Mouse (Mus musculus) intestine, postnatal 0 days (tissue): ENCODE measurements around the gene AL607142.1. TPM values are rescaled to one million over a fixed set of nuclear protein-coding genes. Genes with fewer than 3 reads are reported as not detected.

Experiments
- ATAC-seq: fragments of 200-750 bp; cut with Nextera tagmentation; 2 replicates; pipeline ENCODE4 v1.8.0; 2017; ENCODE audit warnings: mild to moderate bottlenecking, moderate TSS enrichment, moderate library complexity
- H3K27ac ChIP-seq: fragments of 300-500 bp; sonication (generic); 2 replicates; pipeline ENCODE4 v1.5.1; 2014; ENCODE audit warnings: mild to moderate bottlenecking, low read depth, low read length, moderate library complexity
- H3K27me3 ChIP-seq: fragments of 300-500 bp; sonication (generic); replicated peaks from 2 replicates; pipeline ENCODE4 v1.6.1; 2014; ENCODE audit warnings: low read length, mixed read lengths; ENCODE audit not compliant: control insufficient read depth, insufficient read depth
- H3K36me3 ChIP-seq: fragments of 300-500 bp; sonication (generic); 2 replicates; pipeline ENCODE4 v1.6.1; 2014; ENCODE audit warnings: mild to moderate bottlenecking, moderate library complexity; ENCODE audit not compliant: control insufficient read depth, insufficient read depth
- H3K4me1 ChIP-seq: fragments of 300-500 bp; sonication (generic); replicated peaks from 2 replicates; pipeline ENCODE4 v1.6.1; 2014; ENCODE audit warnings: antibody characterized with exemption, low read length, mixed read lengths; ENCODE audit not compliant: control insufficient read depth, insufficient read depth
- H3K4me2 ChIP-seq: fragments of 300-500 bp; sonication (generic); replicated peaks from 2 replicates; pipeline ENCODE4 v1.6.1; 2014; ENCODE audit warnings: low read depth, mild to moderate bottlenecking, moderate library complexity
- H3K4me3 ChIP-seq: fragments of 300-500 bp; sonication (generic); 2 replicates; pipeline ENCODE4 v1.5.1; 2014; ENCODE audit warnings: low read depth, low read length
- H3K9ac ChIP-seq: fragments of 300-500 bp; sonication (generic); 2 replicates; pipeline ENCODE4 v1.6.1; 2014; ENCODE audit warnings: mild to moderate bottlenecking, low read depth, low read length
- H3K9me3 ChIP-seq: fragments of 300-500 bp; sonication (generic); 2 replicates; pipeline ENCODE4 v1.6.1; 2016; ENCODE audit warnings: mixed run types; ENCODE audit not compliant: control insufficient read depth
- CTCF ChIP-seq: sonication (generic); IDR thresholded peaks from 2 replicates; pipeline ENCODE4 v1.5.1; 2016; ENCODE audit warnings: low read depth, mild to moderate bottlenecking, control low read depth, antibody characterized with exemption, moderate library complexity
- WGBS: fragments of 180-500 bp; shearing (Covaris S2); extraction: QIAGEN DNeasy Blood & Tissue Kit; methylation state at CpG from one replicate; pipeline ENCODE4 v1.1.7; 2014; 5-methylcytosine and 5-hydroxymethylcytosine counted together
- polyA plus RNA-seq: library from polyadenylated mRNA; unstranded; fragments of >200 nt; fragmentation: Nextera tagmentation; extraction: Ambion mirVana; gene quantifications from 2 replicates; pipeline ENCODE4 v1.2.1, GENCODE M21; 2015

AL607142.1 gene
- polyA plus RNA-seq, 1 experiment from 2014 or later, result not detected

DNA sequence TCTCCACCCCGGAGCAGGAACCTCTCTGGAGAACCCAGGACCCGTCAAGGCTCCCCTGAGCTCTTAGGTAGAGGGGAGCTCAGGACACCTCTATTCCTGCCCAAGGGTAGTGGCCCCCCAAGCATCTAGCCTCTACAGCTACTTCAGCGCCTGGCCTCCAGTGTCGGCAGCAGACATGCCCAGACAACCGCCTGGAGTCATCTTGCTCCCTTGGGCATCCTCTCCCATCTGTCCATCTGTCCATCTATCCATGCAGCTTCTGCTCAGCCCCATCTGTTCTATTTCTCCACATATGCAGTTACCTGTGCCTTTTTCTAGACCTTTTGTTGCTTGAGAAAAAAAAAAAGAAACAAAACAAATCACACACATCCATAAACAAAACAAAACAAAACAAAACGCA is 69.4 kb downstream of the AL607142.1 start:
- Histone ChIP-seq H3K4me2 (no peak overlapping the region), H3K4me3 (no peak overlapping the region), H3K27ac (no peak overlapping the region), H3K9ac (no peak overlapping the region), H3K9me3 (no peaks in the 10 kb centered on the region), H3K4me1 (no peaks in the 10 kb centered on the region), H3K27me3 (no peaks in the 10 kb centered on the region), H3K36me3 (no peaks in the 10 kb centered on the region; the same call in 1 of the 2 replicates)
- whole genome bisulfite sequencing, result 89% methylated on average over 6 of the region's 6 CpGs
- no peak for TF ChIP-seq CTCF
- ATAC-seq, result no peak

DNA sequence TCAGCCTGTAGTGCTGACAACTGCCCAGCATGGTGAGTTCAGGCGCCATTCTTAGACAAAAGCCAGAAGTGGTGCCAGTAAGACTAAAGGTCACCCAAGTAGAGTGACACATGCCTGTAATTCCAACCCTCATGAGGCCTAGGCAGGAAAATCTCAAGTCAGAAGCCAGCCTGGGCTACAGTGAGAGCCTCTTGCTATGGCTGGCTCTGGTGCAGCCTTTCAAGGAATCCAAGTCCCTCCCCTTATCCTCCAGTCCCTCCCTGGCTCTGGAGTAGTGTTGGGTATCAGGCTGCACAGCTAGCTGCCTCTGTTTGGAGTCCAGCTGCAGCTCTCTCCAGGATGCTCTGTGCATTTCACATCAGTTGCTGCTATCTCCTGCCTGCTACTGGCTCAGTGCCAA is 77.0 kb downstream of the AL607142.1 start:
- H3K9me3 ChIP-seq, result no peaks in the 10 kb centered on the region
- H3K9ac ChIP-seq, result no peak overlapping the region
- no peak overlapping the region for H3K4me3 ChIP-seq
- TF ChIP-seq CTCF, result no peak
- 0 out of 2 replicates have a peak, but pooled peaks cover 4% of the 10 kb centered on the region for H3K4me1 ChIP-seq
- H3K27ac ChIP-seq, result no peak overlapping the region
- no peaks in the 10 kb centered on the region for H3K36me3 ChIP-seq
- H3K4me2 ChIP-seq, result no peak overlapping the region
- no peak for ATAC-seq
- no peaks in the 10 kb centered on the region for H3K27me3 ChIP-seq
- WGBS, result 57% methylated on average over 1 of the region's 1 CpGs

DNA sequence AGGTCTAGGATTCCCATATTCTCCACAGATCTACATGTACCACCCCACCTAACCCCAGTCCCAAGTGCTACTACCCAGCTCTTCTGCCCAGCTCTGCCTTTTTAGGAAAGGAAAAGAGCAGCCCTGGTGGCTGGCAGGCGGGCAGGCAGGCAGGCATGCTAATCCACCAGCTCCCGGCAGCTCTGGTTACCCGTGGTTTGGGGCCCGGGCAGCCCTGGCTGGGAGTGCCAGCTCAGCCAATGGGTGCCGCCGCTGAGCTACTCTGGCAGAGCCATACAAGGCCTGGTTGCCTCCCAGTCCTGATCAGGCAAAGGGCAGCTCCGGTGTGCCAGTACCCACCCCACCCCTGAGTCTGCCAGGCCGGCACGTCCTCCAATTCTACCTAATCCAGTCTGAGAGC is 78.1 kb downstream of the AL607142.1 start:
- H3K9ac ChIP-seq, result no peak overlapping the region
- ATAC-seq, result no peak
- no peaks in the 10 kb centered on the region for H3K27me3 ChIP-seq
- H3K9me3 ChIP-seq, result no peaks in the 10 kb centered on the region
- TF ChIP-seq CTCF, result no peak
- WGBS, result 79% methylated on average over 9 of the region's 9 CpGs
- no peak overlapping the region for H3K4me3 ChIP-seq
- 0 out of 2 replicates have a peak, but pooled peaks cover 4% of the 10 kb centered on the region for H3K4me1 ChIP-seq
- no peaks in the 10 kb centered on the region for H3K36me3 ChIP-seq
- no peak overlapping the region for H3K27ac ChIP-seq
- no peak overlapping the region for H3K4me2 ChIP-seq

Other genes with a start within 250 kb of the AL607142.1 start
- gene Edn2, start 96.2 kb downstream of the AL607142.1 start, polyA plus RNA-seq, result 4.7 and 5.6 TPM in 2 replicates
- 0.17 and 0.20 TPM in 2 replicates for gene Foxo6, start 222.4 kb downstream of the AL607142.1 start, polyA plus RNA-seq